Mouse (Mus musculus) cerebellum, adult 11-12 months (tissue): ENCODE measurements around the gene Galc.

Experiments used
- DNase-seq: peaks from one replicate; pipeline ENCODE4 v3.0.0; 2022

Gene Galc

GRCm38 (mm10) chr12:98258845-98259517 lies at the start of gene Galc:
Gene Galc, minus strand, starts transcription at chr12:98259459.
- peak; percentile 92 for DNase-seq

GRCm38 (mm10) chr12:98307179-98307915 lies 48.1 kb upstream of the Galc start:
- DNase-seq: peak; percentile 89

- DNase-seq: no peak
Observed at GRCm38 (mm10) chr12:98303013-98303412, 43.8 kb upstream of the Galc start.

GRCm38 (mm10) chr12:98301980-98302379 lies 42.7 kb upstream of the Galc start:
- no peak for DNase-seq

- DNase-seq: no peak
Observed at GRCm38 (mm10) chr12:98294241-98294640, 35.0 kb upstream of the Galc start.

- DNase-seq: no peak
Observed at GRCm38 (mm10) chr12:98292278-98292677, 33.0 kb upstream of the Galc start.

GRCm38 (mm10) chr12:98290475-98290874 lies 31.2 kb upstream of the Galc start:
- DNase-seq: no peak

GRCm38 (mm10) chr12:98284477-98284876 lies 25.2 kb upstream of the Galc start:
- DNase-seq: no peak

- DNase-seq: no peak
Observed at GRCm38 (mm10) chr12:98283487-98283860, 24.2 kb upstream of the Galc start.

- DNase-seq: no peak
Observed at GRCm38 (mm10) chr12:98282776-98283486, 23.7 kb upstream of the Galc start.

- no peak for DNase-seq
Observed at GRCm38 (mm10) chr12:98280996-98281395, 21.7 kb upstream of the Galc start.

- DNase-seq: peak; percentile 60
Observed at GRCm38 (mm10) chr12:98280530-98280929, 21.3 kb upstream of the Galc start.

- DNase-seq: no peak
Observed at GRCm38 (mm10) chr12:98272433-98272832, 13.2 kb upstream of the Galc start.

- DNase-seq: no peak
Observed at GRCm38 (mm10) chr12:98270810-98271566, 11.7 kb upstream of the Galc start.

- DNase-seq: no peak
Observed at GRCm38 (mm10) chr12:98269791-98270745, 10.8 kb upstream of the Galc start.

GRCm38 (mm10) chr12:98268441-98269369 lies 9.4 kb upstream of the Galc start, which contains the start of gene Gpr65:
Gene Gpr65, plus strand, starts transcription at chr12:98268635.
- DNase-seq: no peak

- no peak for DNase-seq
Observed at GRCm38 (mm10) chr12:98265697-98266096, 6.4 kb upstream of the Galc start.

- DNase-seq: no peak
Observed at GRCm38 (mm10) chr12:98259518-98259852, 226 bp upstream of the Galc start.

GRCm38 (mm10) chr12:98258371-98258844 lies 851 bp downstream of the Galc start:
- DNase-seq: peak; percentile 23

- no peak for DNase-seq
Observed at GRCm38 (mm10) chr12:98255373-98255995, 3.8 kb downstream of the Galc start.
